Mouse (Mus musculus): Measurements from ENCODE around the gene Txndc9. TPM values are rescaled to one million over a fixed set of nuclear protein-coding genes. Genes with fewer than 3 reads are reported as not detected.

Gene Txndc9
- total RNA-seq, 2 experiments from 2014 or later: 34.1 to 34.2 TPM

GRCm38 (mm10) chr1:37965571-37965970, 32.1 kb downstream of the Txndc9 start:
- intact Hi-C loops (cut with DNase I): no loop called here
- no peak for DNase-seq
- no peak overlapping the region for H3K4me3 ChIP-seq
- no peak for TF ChIP-seq CTCF (IDR thresholded peaks at IDR 0.05)
- H3K27ac ChIP-seq: no peak overlapping the region

GRCm38 (mm10) chr1:37959486-37959885, 38.2 kb downstream of the Txndc9 start:
- TF ChIP-seq CTCF (IDR thresholded peaks at IDR 0.05): no peak
- intact Hi-C loops (cut with DNase I): no loop called here
- Histone ChIP-seq H3K4me3 (no peak overlapping the region), H3K27ac (no peak overlapping the region)
- DNase-seq: no peak

- no peak overlapping the region for H3K4me3 ChIP-seq
- intact Hi-C loops (cut with DNase I): no loop called here
- TF ChIP-seq CTCF (IDR thresholded peaks at IDR 0.05): no peak
- no peak overlapping the region for H3K27ac ChIP-seq
- DNase-seq: no peak
Observed at GRCm38 (mm10) chr1:37958516-37958915, 39.2 kb downstream of the Txndc9 start.

- no peak for TF ChIP-seq CTCF (IDR thresholded peaks at IDR 0.05)
- Histone ChIP-seq H3K4me3 (no peak within 1 kb of the TSS), H3K27ac (no peak within 1 kb of the TSS)
- DNase-seq: no peak
- intact Hi-C loops (cut with DNase I): no loop called here
Observed at GRCm38 (mm10) chr1:37957659-37958058, 40.0 kb downstream of the Txndc9 start, which contains the start of gene Lyg1. TSS of gene Lyg1 (minus strand) at chr1:37957759.

GRCm38 (mm10) chr1:37956690-37957431, 40.8 kb downstream of the Txndc9 start:
- intact Hi-C loops (cut with DNase I): no loop called here
- Histone ChIP-seq H3K4me3 (no peak overlapping the region), H3K27ac (no peak overlapping the region)
- no peak for DNase-seq
- no peak for TF ChIP-seq CTCF (IDR thresholded peaks at IDR 0.05)

GRCm38 (mm10) chr1:37955251-37955650, 42.4 kb downstream of the Txndc9 start:
- Histone ChIP-seq H3K27ac (no peak overlapping the region), H3K4me3 (no peak overlapping the region)
- DNase-seq: no peak
- intact Hi-C loops (cut with DNase I): no loop called here
- no peak for TF ChIP-seq CTCF (IDR thresholded peaks at IDR 0.05)

GRCm38 (mm10) chr1:37954786-37955185, 42.9 kb downstream of the Txndc9 start:
- Histone ChIP-seq H3K27ac (no peak overlapping the region), H3K4me3 (no peak overlapping the region)
- no peak for TF ChIP-seq CTCF (IDR thresholded peaks at IDR 0.05)
- intact Hi-C loops (cut with DNase I): no loop called here
- no peak for DNase-seq

- intact Hi-C loops (cut with DNase I): no loop called here
- no peak for DNase-seq
- H3K27ac ChIP-seq: no peak overlapping the region
- TF ChIP-seq CTCF (IDR thresholded peaks at IDR 0.05): no peak
- H3K4me3 ChIP-seq: no peak overlapping the region
Observed at GRCm38 (mm10) chr1:37948906-37949305, 48.8 kb downstream of the Txndc9 start.

Other genes starting within 250 kb of the Txndc9 start
- 10 to 100 TPM in 1 of 2 experiments, 1 to 10 TPM in 1; 5.7 to 10.6 TPM for gene Tsga10, start 131.5 kb downstream of the Txndc9 start, total RNA-seq (2021)
- 10 to 100 TPM in 1 of 2 experiments, 1 to 10 TPM in 1; 7.7 to 10.3 TPM for gene Lipt1, start 126.2 kb downstream of the Txndc9 start, total RNA-seq (2021)
- gene Mitd1, start 107.5 kb downstream of the Txndc9 start, total RNA-seq (2021): 1 to 10 TPM; 1.7 to 2.4 TPM
- 100 to 1,000 TPM; 265 to 300 TPM for gene Mrpl30, start 107.4 kb downstream of the Txndc9 start, total RNA-seq (2021)
- gene Lyg2, start 81.4 kb downstream of the Txndc9 start, total RNA-seq (2021): not detected
- gene Lyg1, start 40.1 kb downstream of the Txndc9 start, total RNA-seq (2021): not detected
- 10 to 100 TPM; 42.9 to 44.5 TPM for gene Eif5b, start 117 bp upstream of the Txndc9 start, total RNA-seq (2021)
- 10 to 100 TPM; 18.3 to 18.8 TPM for gene Rev1, start 131.9 kb upstream of the Txndc9 start, total RNA-seq (2021)